Mouse (Mus musculus) heart, postnatal 0 days (tissue): ENCODE measurements around the gene Papss1.

ENCODE experiments used
- CTCF ChIP-seq: IDR thresholded peaks from 2 replicates; pipeline ENCODE4 v1.5.1; 2016; ENCODE audit warnings: antibody characterized with exemption, control low read depth, low read depth
- EP300 ChIP-seq: IDR thresholded peaks from 2 replicates; pipeline ENCODE4 v1.6.1; 2016; ENCODE audit warnings: antibody characterized with exemption, low read depth

DNA sequence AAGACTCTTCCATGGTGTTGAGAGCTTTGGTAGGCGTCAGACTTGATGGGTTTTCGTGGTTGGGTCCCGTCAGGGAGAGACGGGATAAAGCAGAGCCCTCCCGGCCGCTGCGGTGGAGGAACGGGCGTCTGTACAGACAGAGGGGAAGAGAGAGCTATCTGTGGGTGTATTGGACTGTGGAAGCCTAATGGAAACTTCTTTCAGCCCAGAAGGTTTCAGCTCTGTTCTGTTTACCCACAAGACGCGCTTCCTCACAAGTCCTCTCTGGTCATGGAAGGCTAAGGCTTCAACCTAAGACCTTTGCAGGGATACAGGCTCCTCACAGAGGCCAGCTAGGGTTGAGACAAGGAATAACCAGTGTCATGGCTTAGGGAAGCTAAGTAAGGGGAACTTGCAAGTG lies 36.2 kb downstream of the Papss1 start:
- TF ChIP-seq CTCF (no peak), EP300 (no peak)
